16 mouse cellular contexts compared by ENCODE assay signal in genomic region chr1:38146008-38146407, GRCm38 (mm10).
"Had no signal": no experiment of that assay in that cellular context is flagged by ENCODE, and none has a peak within 500 bp of the region (broad histone marks: within the 10 kb centered on the region; RNA-seq: fewer than 3 reads in every experiment).

No protein-coding gene starts in this region.

- H3K9me3 ChIP-seq: liver, embryonic 15.5 days; lung, embryonic 15.5 days; midbrain, embryonic 13.5 days; midbrain, embryonic 15.5 days; neural tube, embryonic 12.5 days had no signal

- H3K27me3 ChIP-seq: liver, embryonic 15.5 days; lung, embryonic 15.5 days; midbrain, embryonic 13.5 days; midbrain, embryonic 15.5 days; neural tube, embryonic 12.5 days had no signal

- H3K27ac ChIP-seq: liver, embryonic 15.5 days; lung, embryonic 15.5 days; macrophage; midbrain, embryonic 13.5 days; midbrain, embryonic 15.5 days; neural tube, embryonic 12.5 days had no signal

- H3K4me2 ChIP-seq: liver, embryonic 15.5 days; lung, embryonic 15.5 days; midbrain, embryonic 13.5 days; midbrain, embryonic 15.5 days; neural tube, embryonic 12.5 days had no signal

- H3K36me3 ChIP-seq: liver, embryonic 15.5 days; lung, embryonic 15.5 days; midbrain, embryonic 13.5 days; midbrain, embryonic 15.5 days; neural tube, embryonic 12.5 days had no signal

- H3K9ac ChIP-seq: liver, embryonic 15.5 days; liver, postnatal 0 days; lung, embryonic 15.5 days; midbrain, embryonic 13.5 days; midbrain, embryonic 15.5 days; neural tube, embryonic 12.5 days had no signal

- DNase-seq: liver, postnatal 0 days; lung, adult 2 months; lung, postnatal 14 days; lung, postnatal 36 days; right cerebral cortex, postnatal 14 days; thymus, adult 18-20 months; thymus, postnatal 25 days; thymus, postnatal 4 days had no signal

- ATAC-seq: liver, postnatal 0 days; lung, postnatal 0 days; midbrain, embryonic 13.5 days; midbrain, embryonic 15.5 days had no signal

- H3K4me1 ChIP-seq: liver, embryonic 15.5 days; lung, embryonic 15.5 days; midbrain, embryonic 13.5 days; midbrain, embryonic 15.5 days; neural tube, embryonic 12.5 days had no signal

- H3K4me3 ChIP-seq: liver, embryonic 15.5 days; lung, embryonic 15.5 days; megakaryocyte, embryonic 14.5 days; midbrain, embryonic 13.5 days; midbrain, embryonic 15.5 days; neural tube, embryonic 12.5 days had no signal
